ENCODE assay signal across 15 mouse cellular contexts in genomic region chr7:138501347-138502014, GRCm38 (mm10).
A peak's percentile ranks its signal among the peaks of the same experiment; 100 is the strongest.
DNase-seq lines count a peak whose midpoint lies in the region; ATAC-seq and TF ChIP-seq lines count a peak whose summit lies in the region.
"Had no signal": no experiment of that assay in that cellular context is flagged by ENCODE, and none has a peak within 500 bp of the region (broad histone marks: within the 10 kb centered on the region; RNA-seq: fewer than 3 reads in every experiment).

No protein-coding gene starts in this region.

- H3K4me3 ChIP-seq in forebrain, postnatal 0 days (ENCODE audit: low read depth, low read length) = no peak overlapping the region
- H3K4me3 ChIP-seq: embryonic facial prominence, embryonic 15.5 days; left cerebral cortex, adult 2 months had no signal

- 19% methylated on average over 14 of the region's 14 CpGs for WGBS in forebrain, postnatal 0 days

- peak; percentile 29 to 37 for DNase-seq in cerebellum, postnatal 10 days
- DNase-seq in cerebellum, postnatal 25 days = no peak
- DNase-seq in layer of hippocampus, postnatal 10 days (ENCODE audit: low spot score in 2 of 2) = peak; percentile 31 to 52
- DNase-seq in layer of hippocampus, postnatal 25 days (ENCODE audit: extremely low spot score in 1 of 2, low spot score in 1 of 2) = no peak
- peak; percentile 66 for DNase-seq in Muller cell, postnatal 12 days (ENCODE audit: inconsistent ontology term)
- peak; percentile 74 for DNase-seq in forebrain, postnatal 0 days
- DNase-seq in urinary bladder, postnatal 14 days (ENCODE audit: low spot score) = no peak
- DNase-seq: adrenal gland, postnatal 25 days; gastrocnemius, postnatal 14 days; thymus, adult 2 months had no signal

- peak; percentile 69 for ATAC-seq in forebrain, postnatal 0 days
- no peak for ATAC-seq in CD4-positive, CD25-positive, alpha-beta regulatory T cell, adult 4 months
- ATAC-seq: intestine, embryonic 16.5 days had no signal

- H3K36me3 ChIP-seq in forebrain, postnatal 0 days (ENCODE audit: insufficient read depth) = no peaks in the 10 kb centered on the region
- H3K36me3 ChIP-seq: embryonic facial prominence, embryonic 15.5 days had no signal

- H3K27ac ChIP-seq in forebrain, postnatal 0 days (ENCODE audit: low read depth, low read length) = no peak overlapping the region
- H3K27ac ChIP-seq: embryonic facial prominence, embryonic 15.5 days; kidney, postnatal 0 days; left cerebral cortex, adult 2 months had no signal

- H3K4me2 ChIP-seq in forebrain, postnatal 0 days (ENCODE audit: low read depth) = no peak overlapping the region
- H3K4me2 ChIP-seq: embryonic facial prominence, embryonic 15.5 days had no signal

- no peak for TF ChIP-seq CTCF in forebrain, postnatal 0 days (IDR thresholded peaks at IDR 0.05; ENCODE audit: low read depth)

- H3K9ac ChIP-seq in forebrain, postnatal 0 days = no peak overlapping the region
- H3K9ac ChIP-seq: embryonic facial prominence, embryonic 15.5 days had no signal

- H3K27me3 ChIP-seq in forebrain, postnatal 0 days (ENCODE audit: insufficient read depth, low read length) = no peaks in the 10 kb centered on the region
- H3K27me3 ChIP-seq: embryonic facial prominence, embryonic 15.5 days had no signal

- no peaks in the 10 kb centered on the region for H3K4me1 ChIP-seq in forebrain, postnatal 0 days (ENCODE audit: insufficient read depth)
- H3K4me1 ChIP-seq: embryonic facial prominence, embryonic 15.5 days had no signal

- no peaks in the 10 kb centered on the region for H3K9me3 ChIP-seq in forebrain, postnatal 0 days (ENCODE audit: low read length)
- H3K9me3 ChIP-seq: embryonic facial prominence, embryonic 15.5 days had no signal

Comparison
In these comparisons a context has a peak if more than half of its experiments do, and no peak if none do; other contexts are left out.
1. DNase-seq: peak in cerebellum, postnatal 10 days (2 of 2), layer of hippocampus, postnatal 10 days (2 of 2), Muller cell, postnatal 12 days (single experiment) and forebrain, postnatal 0 days (single experiment); none in cerebellum, postnatal 25 days (0 of 2), layer of hippocampus, postnatal 25 days (0 of 2) and urinary bladder, postnatal 14 days (single experiment).